Mouse (Mus musculus): ENCODE data around the gene Efcab14.

DNA sequence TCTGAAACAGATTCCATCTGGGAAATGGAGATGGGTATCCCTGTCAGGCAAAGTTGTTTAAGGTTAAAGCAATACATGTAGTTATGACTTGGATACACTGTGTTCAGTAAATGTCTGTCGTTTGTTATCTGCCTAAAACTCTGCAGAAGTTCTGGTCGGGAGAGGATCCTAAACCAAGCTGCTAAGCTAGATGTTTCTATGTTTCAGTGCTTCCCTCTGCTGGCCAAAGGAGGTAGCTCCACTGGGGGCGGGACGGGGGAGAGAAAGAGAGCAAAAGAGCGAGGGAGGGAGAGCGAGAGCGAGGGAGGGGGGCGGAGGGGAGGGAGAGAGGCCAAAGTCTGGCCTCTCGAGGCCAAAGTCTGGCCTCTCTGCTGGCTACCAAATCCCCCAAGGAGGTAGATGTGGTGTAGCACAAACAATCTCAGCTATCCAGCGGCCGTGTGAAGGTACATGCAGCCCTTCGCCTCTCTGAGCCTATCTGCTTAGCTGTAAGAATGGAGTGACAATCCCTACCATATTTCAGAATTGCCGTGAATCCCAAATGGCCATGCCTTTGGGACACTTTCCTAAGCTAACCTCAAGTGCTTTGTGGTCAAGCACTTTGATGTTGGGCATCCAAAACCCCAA, 27.6 kb upstream of the Efcab14 start:
- TF ChIP-seq GATA1 (IDR thresholded peaks at IDR 0.05; ENCODE audit: low read length) (no peak), TAL1 (IDR thresholded peaks at IDR 0.05; ENCODE audit: low read length) (no peak)

Measured in erythroblast, embryonic 14.5 days (primary cell).